Mouse (Mus musculus): ENCODE data around the gene Aff3.

Aff3 gene

DNA sequence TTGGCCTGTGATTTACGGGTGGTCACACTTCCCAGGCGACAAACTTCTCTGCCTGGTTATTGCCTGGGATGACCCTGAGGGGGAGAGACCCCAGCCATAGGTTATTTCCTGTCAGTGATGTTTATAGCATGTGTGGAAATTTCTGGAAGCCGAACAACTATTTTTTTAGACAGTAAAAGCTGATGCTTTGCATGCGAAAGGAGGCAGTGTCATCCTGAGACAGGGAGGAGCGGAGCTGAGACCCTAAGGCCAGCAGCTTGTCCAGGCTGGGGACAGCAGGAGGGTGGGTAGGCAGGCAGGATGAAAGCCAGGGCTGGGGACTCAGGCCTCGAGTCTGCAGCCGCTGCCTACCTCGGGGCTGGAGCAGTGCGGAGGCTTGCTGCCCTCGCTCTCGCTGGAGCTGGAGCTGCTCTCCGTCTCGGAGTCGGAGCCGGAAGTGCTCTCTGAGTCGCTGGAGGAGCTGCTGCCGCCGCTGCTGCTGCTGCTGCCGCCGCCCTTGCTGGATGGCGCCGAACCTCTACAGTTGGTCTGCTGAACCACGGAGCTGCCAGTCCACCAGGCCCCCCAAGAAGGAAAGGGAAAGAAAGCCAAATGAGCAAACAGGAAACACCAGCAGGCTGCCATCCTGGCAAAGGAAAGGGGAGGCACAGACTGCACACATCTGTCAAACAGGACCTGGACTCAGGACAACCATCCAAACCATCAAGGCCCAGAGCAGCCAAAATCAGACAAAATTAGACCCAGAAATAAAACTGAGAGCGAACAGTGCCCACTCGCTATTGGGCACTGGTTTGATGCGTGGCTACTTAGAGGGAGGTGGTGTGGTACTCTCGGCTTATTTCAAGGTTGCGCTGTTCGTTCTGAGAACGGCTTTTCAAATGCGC, 446.6 kb downstream of the Aff3 start:
- DNase-seq = peak; percentile 13 to 56

GRCm38 (mm10) chr1:38217098-38217497, 447.7 kb downstream of the Aff3 start:
- no peak for DNase-seq

- DNase-seq = no peak
Observed at GRCm38 (mm10) chr1:38213377-38213776, 451.4 kb downstream of the Aff3 start.

DNA sequence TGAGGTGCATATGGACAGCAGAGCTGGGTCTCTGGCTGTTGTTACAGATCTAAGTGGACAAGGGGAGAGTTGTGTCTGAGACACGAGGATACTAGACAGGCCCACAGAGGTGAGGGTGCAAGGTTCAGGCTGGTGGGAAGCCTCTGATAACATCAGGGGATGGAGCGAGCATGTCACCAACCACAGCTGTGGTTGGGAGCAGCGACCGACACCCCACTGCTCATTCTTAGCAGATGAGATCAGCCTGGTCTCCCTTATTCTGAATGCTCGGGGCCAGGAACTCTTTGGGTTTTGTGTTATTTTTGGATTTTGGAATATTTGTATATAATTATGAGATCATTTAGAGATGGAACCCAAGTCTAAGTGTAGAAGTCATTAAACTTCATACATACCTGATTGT, 452.4 kb downstream of the Aff3 start:
- DNase-seq = no peak

- peak; percentile 46 to 55 for DNase-seq
Observed at GRCm38 (mm10) chr1:38202475-38203183, 462.1 kb downstream of the Aff3 start.

- peak in 1 of 2 experiments; percentile 2 for DNase-seq
Observed at GRCm38 (mm10) chr1:38201796-38202195, 463.0 kb downstream of the Aff3 start.

DNA sequence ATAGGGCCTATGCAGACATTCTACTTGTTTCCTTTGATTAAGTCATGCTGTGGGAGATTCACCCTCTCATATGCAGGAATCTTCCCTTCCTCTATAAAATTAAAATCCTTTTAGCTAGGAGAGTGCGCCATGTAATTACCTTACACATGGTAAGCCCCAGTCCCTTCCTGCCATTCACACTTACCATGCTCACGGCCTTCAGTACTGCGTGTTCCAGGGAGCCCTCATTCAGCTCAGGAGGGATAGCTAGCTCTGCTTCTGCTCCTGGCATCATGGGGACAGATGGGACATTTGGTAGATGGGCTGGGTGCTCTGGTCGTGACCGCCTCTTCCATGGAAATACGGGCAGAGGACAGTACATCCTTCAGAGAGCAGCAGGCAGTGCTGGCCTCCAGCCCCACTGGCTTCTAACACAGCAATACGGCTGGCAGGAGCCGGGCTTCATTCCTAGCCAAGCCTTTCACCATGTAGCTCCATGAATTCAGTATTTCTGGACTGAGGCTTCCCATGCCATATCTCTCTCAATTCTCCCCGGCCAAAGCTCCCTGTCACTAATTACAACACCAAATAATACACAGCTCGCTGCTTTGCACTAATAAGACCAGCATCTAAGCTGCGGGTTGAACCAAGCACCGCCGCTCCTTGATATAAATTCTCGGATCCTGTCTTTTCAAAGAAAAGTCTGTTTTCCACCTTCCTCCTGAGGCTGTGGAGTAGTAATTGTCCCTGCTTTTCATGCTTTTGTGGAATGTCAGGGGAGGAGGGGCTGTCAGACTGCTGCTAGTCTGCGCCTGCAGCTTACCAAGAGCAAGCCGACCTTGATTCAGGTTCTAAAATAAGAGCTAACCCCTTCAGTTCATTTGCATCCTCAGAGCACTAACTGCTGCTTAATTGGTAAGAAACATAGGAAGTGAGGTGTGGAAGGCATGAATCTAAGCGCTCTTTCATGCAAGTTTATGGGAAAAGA, 464.8 kb downstream of the Aff3 start:
- no peak for DNase-seq

DNA sequence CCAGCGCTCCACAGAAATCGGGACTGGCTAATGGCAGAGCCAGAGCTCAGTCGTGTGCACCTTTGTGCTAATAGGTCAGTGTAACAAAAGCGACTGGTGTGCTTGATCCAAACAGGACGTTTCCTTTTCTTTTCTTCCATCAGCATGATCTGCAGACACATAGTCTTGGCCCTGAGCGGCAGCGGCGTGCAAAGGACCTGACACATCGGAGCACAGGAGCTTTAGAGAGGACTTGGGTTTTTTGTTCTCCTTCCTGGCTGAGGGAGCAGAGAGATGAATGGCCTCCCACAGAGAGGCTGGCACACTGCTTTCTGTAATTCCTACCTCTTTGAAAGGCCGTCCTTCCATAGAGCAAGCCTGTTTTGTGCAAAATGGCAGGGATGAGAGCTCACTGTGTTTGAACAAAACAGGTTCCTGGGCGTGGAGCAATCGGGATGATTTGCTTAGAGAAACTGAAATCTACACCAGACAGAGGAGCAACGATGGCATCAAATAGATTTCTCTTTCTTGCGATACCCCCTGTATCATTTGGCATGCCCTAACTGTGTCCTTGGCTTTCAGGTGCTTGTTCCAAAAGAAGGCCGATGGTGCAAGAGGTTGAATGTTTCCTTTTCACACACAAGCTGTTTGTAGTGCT, 466.2 kb downstream of the Aff3 start:
- DNase-seq = no peak

GRCm38 (mm10) chr1:38197145-38197682, 467.5 kb downstream of the Aff3 start:
- peak; percentile 30 to 34 for DNase-seq

DNA sequence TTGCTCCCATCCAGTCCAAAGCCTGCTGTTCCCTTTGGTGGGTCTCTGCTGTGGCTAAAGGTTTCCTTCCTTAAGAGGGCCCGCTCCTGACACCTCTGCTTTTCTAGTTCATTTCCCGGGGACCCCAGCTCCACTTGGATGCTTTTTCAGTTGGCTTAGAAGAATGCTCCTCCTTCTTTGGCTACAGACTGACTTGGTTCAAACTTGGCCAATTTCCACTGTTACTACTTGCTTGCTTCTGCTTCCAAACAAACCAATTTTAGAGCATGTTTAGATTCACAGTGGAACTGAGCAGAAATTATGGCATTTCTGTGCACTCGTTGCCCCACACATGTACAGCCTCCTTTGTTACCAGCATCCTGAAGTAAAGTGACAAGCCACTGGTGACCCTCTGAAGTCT, 469.0 kb downstream of the Aff3 start:
- DNase-seq = no peak

DNA sequence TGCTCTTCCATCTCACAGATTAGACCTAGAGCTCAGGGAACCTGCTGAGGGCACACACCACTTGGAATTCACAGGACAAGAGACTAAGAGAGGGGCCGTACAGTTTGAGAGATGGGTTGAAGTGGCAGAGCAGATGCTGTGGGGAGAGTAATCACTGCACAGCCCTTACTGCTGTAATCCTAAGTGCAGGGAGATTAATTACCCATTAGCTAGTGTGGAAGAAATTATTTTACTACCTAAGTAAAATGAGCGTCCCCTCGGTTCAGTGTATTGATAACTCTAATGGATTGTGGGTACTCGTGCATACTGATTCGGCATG, 478.6 kb downstream of the Aff3 start:
- DNase-seq = no peak

- peak; percentile 74 to 86 for DNase-seq
Observed at GRCm38 (mm10) chr1:38185517-38186226, 479.1 kb downstream of the Aff3 start.

DNA sequence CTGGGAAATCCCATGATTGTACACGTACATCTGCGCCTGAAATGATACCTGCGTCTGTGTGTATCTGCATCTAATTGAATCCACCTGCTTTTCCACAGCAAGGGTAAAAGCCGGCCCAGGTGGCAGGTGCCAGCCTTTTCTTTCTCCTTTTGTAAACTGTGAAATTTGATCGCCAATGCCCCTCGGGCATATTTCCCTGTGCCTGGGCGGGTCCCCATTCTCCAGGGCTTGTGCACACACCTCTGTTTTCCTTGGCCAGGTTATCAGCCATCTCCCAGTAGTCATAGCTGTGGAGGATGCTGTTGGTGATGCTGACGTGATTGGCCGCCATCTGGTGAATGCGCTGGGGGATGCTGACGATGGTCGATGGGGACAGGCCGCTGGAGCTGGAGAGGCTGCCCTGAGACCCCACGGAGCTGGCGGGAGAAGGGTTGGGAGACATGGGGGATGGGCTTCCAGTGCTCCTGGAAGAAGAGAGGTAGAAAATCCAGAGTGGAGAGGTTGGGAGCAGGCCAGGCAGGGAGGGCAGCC, 483.7 kb downstream of the Aff3 start:
- DNase-seq = no peak

GRCm38 (mm10) chr1:38178929-38179328, 485.8 kb downstream of the Aff3 start:
- DNase-seq = no peak

- peak; percentile 48 to 49 for DNase-seq
Observed at GRCm38 (mm10) chr1:38176077-38176476, 488.7 kb downstream of the Aff3 start.

GRCm38 (mm10) chr1:38171874-38172273, 492.9 kb downstream of the Aff3 start:
- DNase-seq = no peak

- no peak for DNase-seq
Observed at GRCm38 (mm10) chr1:38165696-38166095, 499.1 kb downstream of the Aff3 start.

GRCm38 (mm10) chr1:38150086-38150485, 514.7 kb downstream of the Aff3 start:
- DNase-seq = no peak

DNA sequence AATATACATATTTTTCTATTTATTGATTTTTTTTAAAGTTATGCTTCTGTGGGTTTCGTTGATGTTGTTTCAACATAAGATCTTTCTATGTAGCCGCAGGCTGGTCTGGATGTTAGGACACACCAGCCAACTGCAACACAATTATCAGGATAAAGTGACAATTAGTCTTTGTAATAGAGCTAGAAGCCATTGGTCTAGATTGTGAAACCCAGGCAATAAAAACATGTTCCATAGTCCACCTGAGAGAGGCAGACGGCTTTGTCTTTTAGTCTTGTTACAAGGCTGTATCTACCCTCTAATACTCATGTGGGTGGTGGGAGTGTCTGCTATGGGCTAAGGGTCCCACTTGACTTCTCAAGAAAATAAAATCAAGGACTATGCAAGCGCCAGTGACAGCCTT, 518.7 kb downstream of the Aff3 start:
- DNase-seq = no peak

DNA sequence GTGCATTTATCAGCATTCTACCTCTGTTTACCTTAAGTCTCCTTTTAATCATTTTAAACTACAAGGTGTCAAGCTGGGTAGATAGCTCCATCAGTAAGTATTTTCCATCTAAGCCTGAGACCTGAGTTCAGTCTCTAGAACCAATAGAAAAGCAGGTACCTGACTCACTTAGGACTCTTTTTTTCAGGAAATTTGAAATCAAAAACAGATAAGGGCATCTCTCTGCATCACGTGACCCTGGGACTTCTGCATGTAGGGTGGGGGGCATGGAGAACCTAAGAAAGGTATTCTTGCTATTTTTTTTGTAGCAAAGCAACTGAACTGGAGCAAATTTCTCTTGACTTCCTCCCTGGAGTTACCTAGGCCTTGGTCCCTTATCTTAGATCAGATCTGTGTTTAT, 523.4 kb downstream of the Aff3 start:
- no peak for DNase-seq

DNA sequence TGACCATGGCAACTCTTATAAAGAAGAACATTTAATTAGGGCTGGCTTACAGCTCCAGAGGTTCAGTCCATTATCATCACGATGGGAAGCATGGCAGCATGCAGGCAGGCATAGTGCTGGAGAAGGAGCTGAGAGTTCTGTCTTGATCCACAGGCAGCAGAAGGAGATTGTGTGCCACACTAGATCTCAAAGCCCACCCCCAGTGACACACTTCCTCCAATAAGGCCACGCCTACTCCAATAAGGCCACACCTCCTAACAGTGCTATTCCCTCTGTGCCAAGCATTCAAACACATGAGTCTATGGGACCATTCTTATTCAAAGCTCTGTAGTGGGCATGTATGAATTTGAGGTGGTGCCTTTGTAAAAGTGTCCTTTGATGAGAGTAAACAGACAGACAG, 523.8 kb downstream of the Aff3 start:
- DNase-seq = no peak
